Mouse (Mus musculus) limb, embryonic 13.5 days (tissue): ENCODE measurements at regions not wholly inside any gene's neighbourhood (a gene's known extent, or its start where the extent isn't known, plus 50 kb on each side); places are given as distances from the start of the nearest gene placed in this dataset.

Source experiments
- ATAC-seq: fragments of 200-750 bp; cut with Nextera tagmentation; 2 replicates; pipeline ENCODE4 v1.8.0; 2017; ENCODE audit warnings: low read depth, moderate number of reproducible peaks, moderate TSS enrichment; ENCODE audit not compliant: low FRiP score
- H3K27ac ChIP-seq: fragments of 300-500 bp; sonication (generic); 2 replicates; pipeline ENCODE4 v1.5.1; 2015; ENCODE audit warnings: inconsistent platforms, mild to moderate bottlenecking, moderate library complexity
- H3K27me3 ChIP-seq: fragments of 300-500 bp; sonication (generic); 2 replicates; pipeline ENCODE4 v1.6.1; 2015; ENCODE audit warnings: mild to moderate bottlenecking, inconsistent platforms
- H3K36me3 ChIP-seq: fragments of 300-500 bp; sonication (generic); 2 replicates; pipeline ENCODE4 v1.6.1; 2015; ENCODE audit warnings: inconsistent platforms, mild to moderate bottlenecking, moderate library complexity
- H3K4me1 ChIP-seq: fragments of 300-500 bp; sonication (generic); 2 replicates; pipeline ENCODE4 v1.6.1; 2015; ENCODE audit warnings: inconsistent platforms
- H3K4me2 ChIP-seq: fragments of 300-500 bp; sonication (generic); replicated peaks from 2 replicates; pipeline ENCODE4 v1.6.1; 2015; ENCODE audit warnings: inconsistent platforms, mild to moderate bottlenecking, moderate library complexity
- H3K4me3 ChIP-seq: fragments of 300-500 bp; sonication (generic); 2 replicates; pipeline ENCODE4 v1.5.1; 2015; ENCODE audit warnings: moderate library complexity, mild to moderate bottlenecking, inconsistent platforms
- H3K9ac ChIP-seq: fragments of 300-500 bp; sonication (generic); 2 replicates; pipeline ENCODE4 v1.6.1; 2015; ENCODE audit warnings: mild to moderate bottlenecking, inconsistent platforms
- H3K9me3 ChIP-seq: fragments of 300-500 bp; sonication (generic); 2 replicates; pipeline ENCODE4 v1.6.1; 2016; ENCODE audit warnings: inconsistent platforms
- WGBS: fragments of 180-500 bp; shearing (Covaris S2); methylation state at CpG from one replicate; pipeline ENCODE4 v1.1.7; 2015; 5-methylcytosine and 5-hydroxymethylcytosine counted together

DNA sequence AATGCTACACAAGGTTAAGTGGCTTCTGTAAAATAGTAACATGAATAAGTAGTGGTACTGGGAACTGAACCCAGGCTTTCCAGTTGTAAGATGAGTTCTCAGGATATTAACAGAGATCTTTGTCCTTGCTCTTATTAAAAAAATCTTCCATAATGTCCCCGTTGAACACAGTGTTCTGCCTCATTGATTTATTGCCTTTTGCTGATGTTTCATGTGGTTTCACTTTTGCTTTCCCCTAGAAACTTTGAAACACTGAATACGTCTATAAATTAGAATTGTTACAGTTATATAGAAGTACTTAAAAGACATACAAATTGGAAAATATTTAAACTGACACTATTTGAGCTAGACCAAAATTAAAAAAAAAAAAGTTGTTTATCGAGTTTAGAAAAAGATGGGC is 166.8 kb upstream of the Epha7 start:
- Histone ChIP-seq H3K4me2 (no peak overlapping the region), H3K9ac (no peak overlapping the region), H3K36me3 (no peaks in the 10 kb centered on the region), H3K9me3 (no peaks in the 10 kb centered on the region), H3K27me3 (no peaks in the 10 kb centered on the region), H3K4me3 (no peak overlapping the region), H3K27ac (no peak overlapping the region), H3K4me1 (no peaks in the 10 kb centered on the region)
- no peak for ATAC-seq
- 58% methylated on average over 3 of the region's 3 CpGs for WGBS

GRCm38 (mm10) chr4:28659478-28659877 is 153.5 kb upstream of the Epha7 start:
- Histone ChIP-seq H3K36me3 (no peaks in the 10 kb centered on the region), H3K4me2 (no peak overlapping the region), H3K27ac (no peak overlapping the region), H3K9me3 (no peaks in the 10 kb centered on the region), H3K4me3 (no peak overlapping the region), H3K9ac (no peak overlapping the region), H3K4me1 (no peaks in the 10 kb centered on the region), H3K27me3 (no peaks in the 10 kb centered on the region)
- ATAC-seq, result no peak
- WGBS, result 87% methylated on average over 2 of the region's 2 CpGs

DNA sequence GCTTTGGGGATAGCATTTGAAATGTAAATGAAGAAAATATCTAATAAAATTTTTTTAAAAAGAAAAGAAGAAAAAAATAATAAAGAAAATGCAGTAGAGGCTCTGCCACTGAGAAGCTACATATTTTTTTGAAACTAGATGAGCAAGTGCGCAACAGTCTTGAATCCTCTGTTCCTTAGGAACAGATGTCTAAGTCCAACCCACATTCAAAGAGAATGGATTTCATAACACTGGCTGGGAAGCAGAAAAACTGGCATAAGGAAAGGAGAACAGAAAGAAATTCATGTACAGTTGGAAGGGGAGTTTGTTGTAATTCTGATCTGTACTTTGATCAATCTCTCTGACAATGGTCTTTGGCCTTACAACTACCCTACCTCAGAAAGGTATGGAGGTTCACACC is 114.8 kb upstream of the Epha7 start:
- no peak for ATAC-seq
- H3K9me3 ChIP-seq, result no peaks in the 10 kb centered on the region
- H3K27me3 ChIP-seq, result no peaks in the 10 kb centered on the region
- no peak overlapping the region for H3K4me3 ChIP-seq
- H3K4me2 ChIP-seq, result no peak overlapping the region
- no peak overlapping the region for H3K27ac ChIP-seq
- no peak overlapping the region for H3K9ac ChIP-seq
- H3K36me3 ChIP-seq, result no peaks in the 10 kb centered on the region
- no peaks in the 10 kb centered on the region for H3K4me1 ChIP-seq
- WGBS, result 100% methylated on average over 1 of the region's 1 CpGs

GRCm38 (mm10) chr4:28700481-28700880 is 112.5 kb upstream of the Epha7 start:
- no peak for ATAC-seq
- no peaks in the 10 kb centered on the region for H3K36me3 ChIP-seq
- H3K27me3 ChIP-seq, result no peaks in the 10 kb centered on the region
- WGBS, result 91% methylated on average over 4 of the region's 4 CpGs
- no peak overlapping the region for H3K9ac ChIP-seq
- H3K4me2 ChIP-seq, result no peak overlapping the region
- no peaks in the 10 kb centered on the region for H3K9me3 ChIP-seq
- H3K27ac ChIP-seq, result no peak overlapping the region
- H3K4me1 ChIP-seq, result no peaks in the 10 kb centered on the region
- H3K4me3 ChIP-seq, result no peak overlapping the region

GRCm38 (mm10) chr4:28703356-28703755 is 109.6 kb upstream of the Epha7 start:
- ATAC-seq, result peak; percentile 67; the same call in 1 of the 2 replicates
- no peaks in the 10 kb centered on the region for H3K36me3 ChIP-seq
- H3K4me1 ChIP-seq, result no peaks in the 10 kb centered on the region
- WGBS, result 27% methylated on average over 6 of the region's 6 CpGs
- H3K9me3 ChIP-seq, result no peaks in the 10 kb centered on the region
- no peak overlapping the region for H3K4me2 ChIP-seq
- H3K27ac ChIP-seq, result no peak overlapping the region
- H3K27me3 ChIP-seq, result no peaks in the 10 kb centered on the region
- no peak overlapping the region for H3K4me3 ChIP-seq
- H3K9ac ChIP-seq, result no peak overlapping the region
